17 mouse cellular contexts compared by ENCODE assay signal in the genomic region with DNA sequence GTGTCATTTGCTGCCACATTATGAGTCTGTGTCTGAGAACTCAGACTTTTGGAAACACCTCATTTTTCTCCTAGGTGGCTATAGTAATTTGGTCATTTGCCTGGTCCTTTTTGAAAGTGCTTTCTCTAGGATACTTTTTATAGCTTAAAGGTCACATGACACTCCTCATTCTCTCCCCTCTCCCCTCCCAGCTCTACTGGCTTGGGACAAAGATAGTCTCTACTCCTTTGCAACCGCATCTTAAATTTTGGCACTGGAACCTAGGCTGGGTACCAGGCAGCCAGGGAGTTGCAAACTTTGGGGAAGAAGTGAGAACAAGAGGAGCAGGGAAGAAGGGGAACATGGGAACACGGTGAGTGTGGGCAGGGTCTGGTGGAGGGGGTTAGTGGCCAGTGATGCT. TPM values are rescaled to one million over a fixed set of nuclear protein-coding genes. Genes with fewer than 3 reads are reported as not detected.
DNase-seq lines count a peak whose midpoint lies in the region; ATAC-seq and TF ChIP-seq lines count a peak whose summit lies in the region.
"Had no signal": no experiment of that assay in that cellular context is flagged by ENCODE, and none has a peak within 500 bp of the region (broad histone marks: within the 10 kb centered on the region; RNA-seq: fewer than 3 reads in every experiment).

No protein-coding gene starts in this region.

- intact Hi-C loops in left cerebral cortex, postnatal 25 days (cut with DNase I) = loop anchor here (5.0 kb wide), 1 partner anchor 533 kb away; no protein-coding TSS in a partner anchor

- H3K4me3 ChIP-seq in hindbrain, embryonic 14.5 days (replicated peaks; ENCODE audit: low read length) = no peak overlapping the region
- H3K4me3 ChIP-seq in hindbrain, embryonic 13.5 days = no peak overlapping the region
- H3K4me3 ChIP-seq in lung, embryonic 16.5 days (ENCODE audit: low read length) = peak overlapping the region; percentile 50
- H3K4me3 ChIP-seq in heart, embryonic 15.5 days = peak overlapping the region; percentile 22
- peak overlapping the region; percentile 25 for H3K4me3 ChIP-seq in small intestine, adult 2 months (ENCODE audit: low read depth, low read length)
- no peak overlapping the region for H3K4me3 ChIP-seq in forebrain, embryonic 11.5 days (ENCODE audit: low read depth, low read length)
- H3K4me3 ChIP-seq: erythroblast, embryonic 14.5 days; limb, embryonic 12.5 days had no signal

- TF ChIP-seq POLR2A in small intestine, adult 2 months (IDR thresholded peaks at IDR 0.05; ENCODE audit: low read depth, low read length) = no peak

- no peak overlapping the region for H3K4me2 ChIP-seq in hindbrain, embryonic 14.5 days (replicated peaks)
- H3K4me2 ChIP-seq in hindbrain, embryonic 13.5 days = no peak overlapping the region
- H3K4me2 ChIP-seq in lung, embryonic 16.5 days (ENCODE audit: low read depth, low read length) = peak overlapping the region; percentile 59
- H3K4me2 ChIP-seq in heart, embryonic 15.5 days = peak overlapping the region; percentile 51; the same call in 1 of the 2 replicates
- H3K4me2 ChIP-seq in forebrain, embryonic 11.5 days (ENCODE audit: low read depth, low read length, severe bottlenecking) = no peak overlapping the region
- H3K4me2 ChIP-seq: limb, embryonic 12.5 days had no signal

- TF ChIP-seq CTCF in small intestine, adult 2 months (IDR thresholded peaks at IDR 0.05; ENCODE audit: extremely low read depth, insufficient read length, insufficient replicate concordance, low read depth, low read length) = no peak

- no peaks in the 10 kb centered on the region for H3K4me1 ChIP-seq in hindbrain, embryonic 14.5 days (replicated peaks; ENCODE audit: control insufficient read depth, insufficient read depth, low read length)
- peaks cover 10% of the 10 kb centered on the region for H3K4me1 ChIP-seq in hindbrain, embryonic 13.5 days (replicated peaks)
- peaks cover 9% of the 10 kb centered on the region; the same call in 1 of the 2 replicates for H3K4me1 ChIP-seq in lung, embryonic 16.5 days (replicated peaks; ENCODE audit: control insufficient read depth, insufficient read depth, low read length)
- peaks cover 25% of the 10 kb centered on the region for H3K4me1 ChIP-seq in heart, embryonic 15.5 days (replicated peaks)
- H3K4me1 ChIP-seq in small intestine, adult 2 months (ENCODE audit: control insufficient read depth, insufficient read depth, insufficient read length, low read length) = no peaks in the 10 kb centered on the region
- H3K4me1 ChIP-seq in forebrain, embryonic 11.5 days (replicated peaks; ENCODE audit: control insufficient read depth, insufficient read depth, low read length) = peaks cover 7% of the 10 kb centered on the region; the same call in 1 of the 2 replicates

- H3K9me3 ChIP-seq in hindbrain, embryonic 14.5 days (ENCODE audit: control insufficient read depth, low read length) = no peaks in the 10 kb centered on the region
- no peaks in the 10 kb centered on the region for H3K9me3 ChIP-seq in hindbrain, embryonic 13.5 days
- no peaks in the 10 kb centered on the region for H3K9me3 ChIP-seq in lung, embryonic 16.5 days (ENCODE audit: control insufficient read depth, low read length)
- H3K9me3 ChIP-seq in heart, embryonic 15.5 days (replicated peaks) = no peaks in the 10 kb centered on the region
- no peaks in the 10 kb centered on the region for H3K9me3 ChIP-seq in forebrain, embryonic 11.5 days (ENCODE audit: control insufficient read depth, low read length)
- H3K9me3 ChIP-seq: limb, embryonic 12.5 days had no signal

- no peaks in the 10 kb centered on the region for H3K36me3 ChIP-seq in hindbrain, embryonic 14.5 days (replicated peaks; ENCODE audit: control insufficient read depth, insufficient read depth)
- no peaks in the 10 kb centered on the region for H3K36me3 ChIP-seq in hindbrain, embryonic 13.5 days
- no peaks in the 10 kb centered on the region for H3K36me3 ChIP-seq in lung, embryonic 16.5 days (ENCODE audit: control insufficient read depth, insufficient read depth, low read length)
- no peaks in the 10 kb centered on the region for H3K36me3 ChIP-seq in heart, embryonic 15.5 days
- no peaks in the 10 kb centered on the region for H3K36me3 ChIP-seq in small intestine, adult 2 months (ENCODE audit: control insufficient read depth, insufficient read depth, low read length)
- H3K36me3 ChIP-seq in forebrain, embryonic 11.5 days (ENCODE audit: control insufficient read depth, insufficient read depth, low read length) = no peaks in the 10 kb centered on the region
- H3K36me3 ChIP-seq: limb, embryonic 12.5 days had no signal

- no peak for ATAC-seq in hindbrain, embryonic 14.5 days (ENCODE audit: low FRiP score)
- no peak for ATAC-seq in hindbrain, embryonic 13.5 days (ENCODE audit: low FRiP score)
- ATAC-seq in lung, embryonic 16.5 days (ENCODE audit: low read depth) = peak; percentile 51
- no peak for ATAC-seq in heart, embryonic 15.5 days (replicated peaks; ENCODE audit: insufficient number of reproducible peaks, insufficient read depth, low FRiP score, low read depth)
- ATAC-seq in forebrain, embryonic 11.5 days (replicated peaks; ENCODE audit: low FRiP score) = no peak
- ATAC-seq: activated CD4-positive, CD25-positive, alpha-beta regulatory T cell, adult 4 months; hindbrain, embryonic 16.5 days had no signal

- H3K9ac ChIP-seq in hindbrain, embryonic 14.5 days = no peak overlapping the region
- no peak overlapping the region for H3K9ac ChIP-seq in hindbrain, embryonic 13.5 days
- H3K9ac ChIP-seq in lung, embryonic 16.5 days (ENCODE audit: low read length) = peak overlapping the region; percentile 26; the same call in 1 of the 2 replicates
- H3K9ac ChIP-seq in heart, embryonic 15.5 days = no peak overlapping the region
- H3K9ac ChIP-seq in forebrain, embryonic 11.5 days (ENCODE audit: low read length) = no peak overlapping the region
- H3K9ac ChIP-seq: limb, embryonic 12.5 days had no signal

- peaks cover 95% of the 10 kb centered on the region for H3K27me3 ChIP-seq in hindbrain, embryonic 14.5 days (ENCODE audit: control insufficient read depth, insufficient read depth, low read length)
- H3K27me3 ChIP-seq in hindbrain, embryonic 13.5 days = peaks cover 92% of the 10 kb centered on the region
- H3K27me3 ChIP-seq in lung, embryonic 16.5 days (ENCODE audit: control insufficient read depth, insufficient read depth, low read depth, low read length) = peaks cover 20% of the 10 kb centered on the region
- H3K27me3 ChIP-seq in heart, embryonic 15.5 days = peaks cover 71% of the 10 kb centered on the region
- H3K27me3 ChIP-seq in small intestine, adult 2 months (ENCODE audit: control insufficient read depth, insufficient read depth, low read length) = peaks cover 36% of the 10 kb centered on the region
- H3K27me3 ChIP-seq in forebrain, embryonic 11.5 days (ENCODE audit: control insufficient read depth, insufficient read depth, low read length) = peaks cover 70% of the 10 kb centered on the region

- peak; percentile 16 for DNase-seq in hindbrain, embryonic 14.5 days (ENCODE audit: low spot score)
- DNase-seq in lung, postnatal 14 days = no peak
- DNase-seq in forebrain, embryonic 11.5 days (ENCODE audit: low spot score) = no peak
- DNase-seq in left cerebral cortex, postnatal 25 days (ENCODE audit: low spot score in 2 of 2) = no peak
- DNase-seq: cerebellum, adult 11 months had no signal

- H3K27ac ChIP-seq in hindbrain, embryonic 14.5 days = no peak overlapping the region
- H3K27ac ChIP-seq in hindbrain, embryonic 13.5 days = no peak overlapping the region
- H3K27ac ChIP-seq in lung, embryonic 16.5 days (ENCODE audit: low read length) = peak overlapping the region; percentile 66
- H3K27ac ChIP-seq in heart, embryonic 15.5 days = peak overlapping the region; percentile 66
- peak overlapping the region; percentile 47; the same call in 1 of the 2 replicates for H3K27ac ChIP-seq in small intestine, adult 2 months (ENCODE audit: insufficient read depth, low read depth, low read length)
- H3K27ac ChIP-seq in forebrain, embryonic 11.5 days (ENCODE audit: low read depth, low read length) = no peak overlapping the region
- H3K27ac ChIP-seq: limb, embryonic 12.5 days; macrophage had no signal

- WGBS in hindbrain, embryonic 14.5 days = 0% methylated on average over 2 of the region's 2 CpGs
- 2% methylated on average over 2 of the region's 2 CpGs for WGBS in hindbrain, embryonic 13.5 days
- 0% methylated on average over 2 of the region's 2 CpGs for WGBS in lung, embryonic 16.5 days
- 0% methylated on average over 2 of the region's 2 CpGs for WGBS in heart, embryonic 15.5 days
- 2% methylated on average over 2 of the region's 2 CpGs for WGBS in small intestine, adult 2 months
- WGBS in forebrain, embryonic 11.5 days = 0% methylated on average over 2 of the region's 2 CpGs

RNA-seq across cellular contexts. Expression of a gene that starts 5.2 kb away (rescaled TPM):
- 0.93 and 2.5 TPM in 2 replicates for polyA plus RNA-seq in hindbrain, embryonic 14.5 days (2014; fragmentation: Nextera tagmentation; extraction: Ambion mirVana)
- 1.0 and 1.5 TPM in 2 replicates for polyA plus RNA-seq in hindbrain, embryonic 13.5 days (2015; fragmentation: Nextera tagmentation; extraction: Ambion mirVana)
- polyA plus RNA-seq in lung, embryonic 16.5 days (2015; fragmentation: Nextera tagmentation; extraction: Ambion mirVana) = 383 and 396 TPM in 2 replicates
- 57.9 and 59.4 TPM in 2 replicates for polyA plus RNA-seq in heart, embryonic 15.5 days (2015; fragmentation: Nextera tagmentation; extraction: Ambion mirVana)
- polyA plus RNA-seq in small intestine, adult 2 months (2012; rRNA removed) = 26.8 and 46.8 TPM in 2 replicates
- polyA plus RNA-seq in forebrain, embryonic 11.5 days (2014; fragmentation: Nextera tagmentation; extraction: Ambion mirVana) = not detected in 2 replicates
- total RNA-seq in left cerebral cortex, postnatal 25 days (2021) = not detected
- total RNA-seq: common myeloid progenitor, adult 5-6 weeks; layer of hippocampus, postnatal 10 days had no signal
- polyA plus RNA-seq: activated CD4-positive, CD25-positive, alpha-beta regulatory T cell, adult 4 months; erythroblast, embryonic 14.5 days; frontal cortex, adult 2 months; macrophage had no signal

Comparison
In these comparisons a context has a peak if more than half of its experiments do, and no peak if none do; other contexts are left out.
1. H3K27ac ChIP-seq: peak in lung, embryonic 16.5 days (single experiment), heart, embryonic 15.5 days (single experiment) and small intestine, adult 2 months (single experiment); none in hindbrain, embryonic 14.5 days (single experiment), hindbrain, embryonic 13.5 days (single experiment) and forebrain, embryonic 11.5 days (single experiment).
2. H3K4me2 ChIP-seq: peak in lung, embryonic 16.5 days (single experiment) and heart, embryonic 15.5 days (single experiment); none in hindbrain, embryonic 14.5 days (single experiment), hindbrain, embryonic 13.5 days (single experiment) and forebrain, embryonic 11.5 days (single experiment).
3. H3K4me3 ChIP-seq: peak in lung, embryonic 16.5 days (single experiment), heart, embryonic 15.5 days (single experiment) and small intestine, adult 2 months (single experiment); none in hindbrain, embryonic 14.5 days (single experiment), hindbrain, embryonic 13.5 days (single experiment) and forebrain, embryonic 11.5 days (single experiment).